Comparison of ENCODE assay signal across 8 mouse cellular contexts in genomic region chrX:57326487-57327221, GRCm38 (mm10). TPM values are rescaled to one million over a fixed set of nuclear protein-coding genes. Genes with fewer than 3 reads are reported as not detected.
A peak's percentile ranks its signal among the peaks of the same experiment; 100 is the strongest.
DNase-seq lines count a peak whose midpoint lies in the region; ATAC-seq lines count a peak whose summit lies in the region.

No protein-coding gene starts in this region.

- no peaks in the 10 kb centered on the region for H3K4me1 ChIP-seq in hindbrain, embryonic 14.5 days (replicated peaks; ENCODE audit: control insufficient read depth, insufficient read depth, low read length)
- H3K4me1 ChIP-seq in limb, embryonic 15.5 days, result no peaks in the 10 kb centered on the region
- H3K4me1 ChIP-seq in midbrain, embryonic 13.5 days (replicated peaks), result no peaks in the 10 kb centered on the region
- H3K4me1 ChIP-seq in stomach, embryonic 15.5 days, result no peaks in the 10 kb centered on the region

- H3K4me2 ChIP-seq in hindbrain, embryonic 14.5 days (replicated peaks), result peak overlapping the region; percentile 78
- peak overlapping the region; percentile 69 for H3K4me2 ChIP-seq in limb, embryonic 15.5 days
- peak overlapping the region; percentile 73 for H3K4me2 ChIP-seq in midbrain, embryonic 13.5 days (replicated peaks)
- peak overlapping the region; percentile 79 for H3K4me2 ChIP-seq in stomach, embryonic 15.5 days

- 30% methylated on average over 16 of the region's 16 CpGs for WGBS in hindbrain, embryonic 14.5 days
- 29% methylated on average over 16 of the region's 16 CpGs for WGBS in limb, embryonic 15.5 days
- WGBS in midbrain, embryonic 13.5 days, result 33% methylated on average over 16 of the region's 16 CpGs
- WGBS in stomach, embryonic 15.5 days, result 31% methylated on average over 16 of the region's 16 CpGs

- peak; percentile 70 for ATAC-seq in frontal cortex, adult (ENCODE audit: low TSS enrichment)
- peak; percentile 79 for ATAC-seq in hindbrain, embryonic 14.5 days (ENCODE audit: low FRiP score)
- no peak for ATAC-seq in limb, embryonic 15.5 days (ENCODE audit: insufficient number of reproducible peaks, low FRiP score, low TSS enrichment, low read depth)
- ATAC-seq in midbrain, embryonic 13.5 days, result peak; percentile 86
- peak; percentile 47; the same call in 1 of the 2 replicates for ATAC-seq in stomach, embryonic 15.5 days (ENCODE audit: insufficient read depth, low FRiP score, low read depth)

- no peak overlapping the region for H3K27ac ChIP-seq in hindbrain, embryonic 14.5 days
- H3K27ac ChIP-seq in limb, embryonic 15.5 days, result no peak overlapping the region
- H3K27ac ChIP-seq in midbrain, embryonic 13.5 days, result no peak overlapping the region
- H3K27ac ChIP-seq in stomach, embryonic 15.5 days, result no peak overlapping the region

- peak overlapping the region; percentile 54 for H3K9ac ChIP-seq in hindbrain, embryonic 14.5 days
- 0 out of 2 replicates have a peak overlapping the region, but pooled peaks have one; percentile 10 for H3K9ac ChIP-seq in limb, embryonic 15.5 days
- peak overlapping the region; percentile 53 for H3K9ac ChIP-seq in midbrain, embryonic 13.5 days (replicated peaks)
- 0 out of 2 replicates have a peak overlapping the region, but pooled peaks have one; percentile 9 for H3K9ac ChIP-seq in stomach, embryonic 15.5 days

- no peaks in the 10 kb centered on the region for H3K36me3 ChIP-seq in hindbrain, embryonic 14.5 days (replicated peaks; ENCODE audit: control insufficient read depth, insufficient read depth)
- no peaks in the 10 kb centered on the region for H3K36me3 ChIP-seq in limb, embryonic 15.5 days
- no peaks in the 10 kb centered on the region for H3K36me3 ChIP-seq in midbrain, embryonic 13.5 days
- H3K36me3 ChIP-seq in stomach, embryonic 15.5 days, result no peaks in the 10 kb centered on the region

- no peak for DNase-seq in frontal cortex, postnatal 14 days (ENCODE audit: low spot score in 2 of 2)
- peak; percentile 4 for DNase-seq in cerebellum, adult 8-10 months
- peak; percentile 43 for DNase-seq in gastrocnemius, postnatal 10 days
- peak; percentile 28 for DNase-seq in hindbrain, embryonic 14.5 days (ENCODE audit: low spot score)

- no peaks in the 10 kb centered on the region for H3K9me3 ChIP-seq in hindbrain, embryonic 14.5 days (ENCODE audit: control insufficient read depth, low read length)
- H3K9me3 ChIP-seq in limb, embryonic 15.5 days, result no peaks in the 10 kb centered on the region
- no peaks in the 10 kb centered on the region for H3K9me3 ChIP-seq in midbrain, embryonic 13.5 days
- H3K9me3 ChIP-seq in stomach, embryonic 15.5 days, result no peaks in the 10 kb centered on the region

- H3K27me3 ChIP-seq in hindbrain, embryonic 14.5 days (ENCODE audit: control insufficient read depth, insufficient read depth, low read length), result no peaks in the 10 kb centered on the region
- no peaks in the 10 kb centered on the region for H3K27me3 ChIP-seq in limb, embryonic 15.5 days
- no peaks in the 10 kb centered on the region for H3K27me3 ChIP-seq in midbrain, embryonic 13.5 days
- no peaks in the 10 kb centered on the region for H3K27me3 ChIP-seq in stomach, embryonic 15.5 days (replicated peaks)

- peak overlapping the region; percentile 40 for H3K4me3 ChIP-seq in hindbrain, embryonic 14.5 days (replicated peaks; ENCODE audit: low read length)
- H3K4me3 ChIP-seq in limb, embryonic 15.5 days, result peak overlapping the region; percentile 45
- H3K4me3 ChIP-seq in midbrain, embryonic 13.5 days (replicated peaks), result peak overlapping the region; percentile 47
- H3K4me3 ChIP-seq in stomach, embryonic 15.5 days (replicated peaks), result peak overlapping the region; percentile 44

RNA-seq across cellular contexts. Expression of gene Arhgef6, which starts 11.9 kb away (rescaled TPM):
- 10 to 100 TPM; 74.9 to 91.3 TPM for total RNA-seq in gastrocnemius, postnatal 10 days (2021)
- polyA plus RNA-seq in hindbrain, embryonic 14.5 days (2014; fragmentation: Nextera tagmentation; extraction: Ambion mirVana), result 8.8 and 9.2 TPM in 2 replicates
- 9.2 and 14.3 TPM in 2 replicates for polyA plus RNA-seq in limb, embryonic 15.5 days (2015; fragmentation: Nextera tagmentation; extraction: Ambion mirVana)
- polyA plus RNA-seq in midbrain, embryonic 13.5 days (2015; fragmentation: Nextera tagmentation; extraction: Ambion mirVana), result 5.7 and 6.2 TPM in 2 replicates
- 4.3 and 4.4 TPM in 2 replicates for polyA plus RNA-seq in stomach, embryonic 15.5 days (2015; fragmentation: Nextera tagmentation; extraction: Ambion mirVana)

Comparison
In these comparisons a context has a peak if more than half of its experiments do, and no peak if none do; other contexts are left out.
1. DNase-seq: peak in cerebellum, adult 8-10 months (single experiment), gastrocnemius, postnatal 10 days (single experiment) and hindbrain, embryonic 14.5 days (single experiment); none in frontal cortex, postnatal 14 days (0 of 2).
2. Peak in every context shown above with its lines, with median percentiles within 50 percentile points of each other: H3K4me2 ChIP-seq, H3K4me3 ChIP-seq and H3K9ac ChIP-seq.